In genomic region chr1:87906361-87906956, GRCm38 (mm10) we compare ENCODE assay signal across 8 mouse cellular contexts. TPM values are rescaled to one million over a fixed set of nuclear protein-coding genes. Genes with fewer than 3 reads are reported as not detected.
DNase-seq lines count a peak whose midpoint lies in the region; ATAC-seq lines count a peak whose summit lies in the region.

No protein-coding gene starts in this region.

- intact Hi-C loops in heart, postnatal 14 days (cut with DNase I): no loop called here

- peak; percentile 17 for DNase-seq in heart, adult 8-10 months (ENCODE audit: low spot score)
- DNase-seq in heart, postnatal 14 days: no peak
- DNase-seq in lung, postnatal 25 days (ENCODE audit: low spot score): peak; percentile 24
- no peak for DNase-seq in layer of hippocampus, adult 11-12 months (ENCODE audit: low spot score)
- no peak for DNase-seq in urinary bladder, postnatal 10 days (ENCODE audit: low spot score)

- ATAC-seq in CD4-positive, CD25-positive, alpha-beta regulatory T cell, adult 4 months: peak; percentile 90
- ATAC-seq in erythroid progenitor cell, adult 5-6 weeks (replicated peaks; ENCODE audit: low FRiP score, poor library complexity, severe bottlenecking): peak; percentile 73
- no peak for ATAC-seq in monocyte, adult 5-6 weeks (replicated peaks; ENCODE audit: insufficient number of reproducible peaks, low FRiP score, low TSS enrichment, poor library complexity, severe bottlenecking)

RNA-seq across cellular contexts. Expression of gene Dgkd, which starts 53.4 kb away (rescaled TPM):
- total RNA-seq in heart, adult 8-10 months (2022): 10 to 100 TPM; 33.5 to 43.2 (median 42.0) TPM
- total RNA-seq in heart, postnatal 14 days (2021): 10 to 100 TPM; 56.9 to 63.9 TPM
- 10 to 100 TPM; 38.7 to 57.0 TPM for polyA plus RNA-seq in CD4-positive, CD25-positive, alpha-beta regulatory T cell, adult 4 months (2017; shearing (Covaris generic))
- 23.1 and 29.3 TPM in 2 replicates for total RNA-seq in erythroid progenitor cell, adult 5-6 weeks (2015; ENCODE audit: low replicate concordance)
- total RNA-seq in erythroid progenitor cell, adult 5-6 weeks (2017; ENCODE audit: low replicate concordance): 19.3 and 24.0 TPM in 2 replicates
- 98.9 to 146 TPM (median 146 TPM) in 3 replicates for total RNA-seq in monocyte, adult 5-6 weeks (2017)

Comparison
In these comparisons a context has a peak if more than half of its experiments do, and no peak if none do; other contexts are left out.
1. DNase-seq: peak in heart, adult 8-10 months (single experiment) and lung, postnatal 25 days (single experiment); none in heart, postnatal 14 days (0 of 2), layer of hippocampus, adult 11-12 months (single experiment) and urinary bladder, postnatal 10 days (single experiment).